Mouse (Mus musculus) hindbrain, embryonic 14.5 days (tissue): ENCODE results near the gene Skor1. TPM values are rescaled to one million over a fixed set of nuclear protein-coding genes. Genes with fewer than 3 reads are reported as not detected.

Experiments
- ATAC-seq: fragments of 200-750 bp; cut with Nextera tagmentation; 2 replicates; pipeline ENCODE4 v1.8.0; 2017; ENCODE audit warnings: moderate number of reproducible peaks, mild to moderate bottlenecking, moderate TSS enrichment, moderate library complexity; ENCODE audit not compliant: low FRiP score
- DNase-seq: peaks from one replicate; pipeline ENCODE4 v3.0.0-alpha.2; 2015; ENCODE audit warnings: low spot score
- H3K27ac ChIP-seq: fragments of 300-500 bp; sonication (generic); 2 replicates; pipeline ENCODE4 v1.5.1; 2014; ENCODE audit warnings: mild to moderate bottlenecking, moderate library complexity
- H3K27me3 ChIP-seq: fragments of 300-500 bp; sonication (generic); 2 replicates; pipeline ENCODE4 v1.6.1; 2014; ENCODE audit warnings: mild to moderate bottlenecking, low read length, mixed read lengths; ENCODE audit not compliant: control insufficient read depth, insufficient read depth
- H3K36me3 ChIP-seq: fragments of 300-500 bp; sonication (generic); replicated peaks from 2 replicates; pipeline ENCODE4 v1.6.1; 2014; ENCODE audit not compliant: control insufficient read depth, insufficient read depth
- H3K4me1 ChIP-seq: fragments of 300-500 bp; sonication (generic); replicated peaks from 2 replicates; pipeline ENCODE4 v1.6.1; 2014; ENCODE audit warnings: antibody characterized with exemption, low read length, mixed read lengths; ENCODE audit not compliant: control insufficient read depth, insufficient read depth
- H3K4me2 ChIP-seq: fragments of 300-500 bp; sonication (generic); replicated peaks from 2 replicates; pipeline ENCODE4 v1.6.1; 2014; ENCODE audit warnings: mild to moderate bottlenecking, moderate library complexity
- H3K4me3 ChIP-seq: fragments of 300-500 bp; sonication (generic); replicated peaks from 2 replicates; pipeline ENCODE4 v1.5.1; 2014; ENCODE audit warnings: mild to moderate bottlenecking, low read length
- H3K9ac ChIP-seq: fragments of 300-500 bp; sonication (generic); 2 replicates; pipeline ENCODE4 v1.6.1; 2014
- H3K9me3 ChIP-seq: fragments of 300-500 bp; sonication (generic); 2 replicates; pipeline ENCODE4 v1.6.1; 2016; ENCODE audit warnings: low read length; ENCODE audit not compliant: control insufficient read depth
- WGBS: fragments of 180-500 bp; shearing (Covaris S2); extraction: QIAGEN DNeasy Blood & Tissue Kit; methylation state at CpG from one replicate; pipeline ENCODE4 v1.1.7; 2014; 5-methylcytosine and 5-hydroxymethylcytosine counted together
- polyA plus RNA-seq: library from polyadenylated mRNA; unstranded; fragments of >200 nt; fragmentation: Nextera tagmentation; extraction: Ambion mirVana; gene quantifications from 2 replicates; pipeline ENCODE4 v1.2.1, GENCODE M21; 2014

Gene Skor1
- polyA plus RNA-seq, 1 experiment from 2014 or later, result 21.5 TPM

- 19% methylated on average over 14 of the region's 14 CpGs for WGBS
- no peak overlapping the region for H3K4me2 ChIP-seq
- peaks cover 27% of the 10 kb centered on the region for H3K4me1 ChIP-seq
- no peak overlapping the region for H3K27ac ChIP-seq
- ATAC-seq (no peak), DNase-seq (no peak)
- H3K9ac ChIP-seq, result no peak overlapping the region
- no peaks in the 10 kb centered on the region for H3K9me3 ChIP-seq
- H3K4me3 ChIP-seq, result no peak overlapping the region
- no peaks in the 10 kb centered on the region for H3K36me3 ChIP-seq
- no peaks in the 10 kb centered on the region for H3K27me3 ChIP-seq
Observed at GRCm38 (mm10) chr9:63182306-63182960, 33.7 kb upstream of the Skor1 start.

GRCm38 (mm10) chr9:63181337-63182178 is 32.8 kb upstream of the Skor1 start:
- 35% methylated on average over 11 of the region's 11 CpGs for WGBS
- H3K9ac ChIP-seq, result 0 out of 2 replicates have a peak overlapping the region, but pooled peaks have one; percentile 13
- H3K4me1 ChIP-seq, result peaks cover 26% of the 10 kb centered on the region
- DNase-seq, result no peak
- H3K4me2 ChIP-seq, result no peak overlapping the region
- no peaks in the 10 kb centered on the region for H3K36me3 ChIP-seq
- no peak for ATAC-seq
- 0 out of 2 replicates have a peak overlapping the region, but pooled peaks have one; percentile 11 for H3K27ac ChIP-seq
- no peaks in the 10 kb centered on the region for H3K9me3 ChIP-seq
- no peaks in the 10 kb centered on the region for H3K27me3 ChIP-seq
- H3K4me3 ChIP-seq, result no peak overlapping the region

GRCm38 (mm10) chr9:63178296-63178695 is 29.5 kb upstream of the Skor1 start:
- Histone ChIP-seq H3K9me3 (no peaks in the 10 kb centered on the region), H3K36me3 (no peaks in the 10 kb centered on the region), H3K4me2 (no peak overlapping the region), H3K4me1 (peaks cover 26% of the 10 kb centered on the region), H3K4me3 (no peak overlapping the region), H3K27me3 (no peaks in the 10 kb centered on the region), H3K9ac (no peak overlapping the region), H3K27ac (no peak overlapping the region)
- DNase-seq (no peak), ATAC-seq (no peak)
- WGBS, result 90% methylated on average over 8 of the region's 8 CpGs

GRCm38 (mm10) chr9:63174001-63174721 is 25.4 kb upstream of the Skor1 start:
- DNase-seq (no peak), ATAC-seq (no peak)
- 83% methylated on average over 8 of the region's 8 CpGs for WGBS
- no peak overlapping the region for H3K4me3 ChIP-seq
- no peaks in the 10 kb centered on the region for H3K27me3 ChIP-seq
- H3K4me2 ChIP-seq, result no peak overlapping the region
- H3K4me1 ChIP-seq, result peaks cover 5% of the 10 kb centered on the region; the same call in 1 of the 2 replicates
- H3K9ac ChIP-seq, result no peak overlapping the region
- H3K36me3 ChIP-seq, result no peaks in the 10 kb centered on the region
- H3K9me3 ChIP-seq, result no peaks in the 10 kb centered on the region
- H3K27ac ChIP-seq, result no peak overlapping the region

GRCm38 (mm10) chr9:63171951-63172350 is 23.2 kb upstream of the Skor1 start:
- no peaks in the 10 kb centered on the region for H3K36me3 ChIP-seq

GRCm38 (mm10) chr9:63169127-63169526 is 20.4 kb upstream of the Skor1 start:
- no peaks in the 10 kb centered on the region for H3K4me1 ChIP-seq
- DNase-seq (no peak), ATAC-seq (no peak)
- H3K36me3 ChIP-seq, result no peaks in the 10 kb centered on the region
- no peak overlapping the region for H3K4me2 ChIP-seq
- no peak overlapping the region for H3K27ac ChIP-seq
- 86% methylated on average over 1 of the region's 1 CpGs for WGBS
- H3K9ac ChIP-seq, result no peak overlapping the region
- H3K27me3 ChIP-seq, result no peaks in the 10 kb centered on the region
- no peaks in the 10 kb centered on the region for H3K9me3 ChIP-seq
- H3K4me3 ChIP-seq, result no peak overlapping the region

More at GRCm38 (mm10) chr9:63171951-63172350, 23.2 kb upstream of the Skor1 start:
- no peak overlapping the region for H3K4me3 ChIP-seq
- no peak for ATAC-seq
- no peak overlapping the region for H3K27ac ChIP-seq
- WGBS, result 42% methylated on average over 2 of the region's 2 CpGs
- no peak overlapping the region for H3K9ac ChIP-seq
- no peaks in the 10 kb centered on the region for H3K27me3 ChIP-seq
- DNase-seq, result no peak
- no peak overlapping the region for H3K4me2 ChIP-seq
- H3K4me1 ChIP-seq, result peaks cover 3% of the 10 kb centered on the region; the same call in 1 of the 2 replicates
- no peaks in the 10 kb centered on the region for H3K9me3 ChIP-seq

- no peak overlapping the region for H3K4me3 ChIP-seq
- no peaks in the 10 kb centered on the region for H3K9me3 ChIP-seq
- H3K9ac ChIP-seq, result no peak overlapping the region
- DNase-seq (no peak), ATAC-seq (no peak)
- H3K27ac ChIP-seq, result no peak overlapping the region
- no peaks in the 10 kb centered on the region for H3K4me1 ChIP-seq
- H3K36me3 ChIP-seq, result no peaks in the 10 kb centered on the region
- 22% methylated on average over 9 of the region's 9 CpGs for WGBS
- no peaks in the 10 kb centered on the region for H3K27me3 ChIP-seq
- H3K4me2 ChIP-seq, result no peak overlapping the region
Observed at GRCm38 (mm10) chr9:63165070-63165469, 16.3 kb upstream of the Skor1 start.

GRCm38 (mm10) chr9:63163756-63164155 is 15.0 kb upstream of the Skor1 start:
- H3K4me3 ChIP-seq, result no peak overlapping the region
- DNase-seq (no peak), ATAC-seq (no peak)
- H3K4me1 ChIP-seq, result no peaks in the 10 kb centered on the region
- no peak overlapping the region for H3K4me2 ChIP-seq
- H3K27ac ChIP-seq, result no peak overlapping the region
- no peak overlapping the region for H3K9ac ChIP-seq
- no peaks in the 10 kb centered on the region for H3K27me3 ChIP-seq
- no peaks in the 10 kb centered on the region for H3K36me3 ChIP-seq
- 76% methylated on average over 8 of the region's 8 CpGs for WGBS
- H3K9me3 ChIP-seq, result no peaks in the 10 kb centered on the region

GRCm38 (mm10) chr9:63151949-63152348 is 3.2 kb upstream of the Skor1 start:
- DNase-seq (peak; percentile 33), ATAC-seq (no peak)
- peak overlapping the region; percentile 60 for H3K4me2 ChIP-seq
- peak overlapping the region; percentile 47; the same call in 1 of the 2 replicates for H3K4me3 ChIP-seq
- H3K4me1 ChIP-seq, result peaks cover 4% of the 10 kb centered on the region; the same call in 1 of the 2 replicates
- no peaks in the 10 kb centered on the region for H3K9me3 ChIP-seq
- H3K27me3 ChIP-seq, result peaks cover 74% of the 10 kb centered on the region
- no peak overlapping the region for H3K27ac ChIP-seq
- no peak overlapping the region for H3K9ac ChIP-seq
- no peaks in the 10 kb centered on the region for H3K36me3 ChIP-seq
- 18% methylated on average over 14 of the region's 14 CpGs for WGBS
